Mouse (Mus musculus): Measurements from ENCODE around the gene Ehbp1. TPM values are rescaled to one million over a fixed set of nuclear protein-coding genes. Genes with fewer than 3 reads are reported as not detected.

Gene Ehbp1
- total RNA-seq (2021), result 10 to 100 TPM; 11.5 to 12.7 TPM
- long read RNA-seq, experiment 1, partial matches to known transcripts, result 1 of 2 reads
- long read RNA-seq, experiment 1, other reads (novel, unspliced or antisense), result 1 of 2 reads
- long read RNA-seq, experiment 2, partial matches to known transcripts, result 2 of 3 reads
- long read RNA-seq, experiment 2, other reads (novel, unspliced or antisense), result 1 of 3 reads

DNA sequence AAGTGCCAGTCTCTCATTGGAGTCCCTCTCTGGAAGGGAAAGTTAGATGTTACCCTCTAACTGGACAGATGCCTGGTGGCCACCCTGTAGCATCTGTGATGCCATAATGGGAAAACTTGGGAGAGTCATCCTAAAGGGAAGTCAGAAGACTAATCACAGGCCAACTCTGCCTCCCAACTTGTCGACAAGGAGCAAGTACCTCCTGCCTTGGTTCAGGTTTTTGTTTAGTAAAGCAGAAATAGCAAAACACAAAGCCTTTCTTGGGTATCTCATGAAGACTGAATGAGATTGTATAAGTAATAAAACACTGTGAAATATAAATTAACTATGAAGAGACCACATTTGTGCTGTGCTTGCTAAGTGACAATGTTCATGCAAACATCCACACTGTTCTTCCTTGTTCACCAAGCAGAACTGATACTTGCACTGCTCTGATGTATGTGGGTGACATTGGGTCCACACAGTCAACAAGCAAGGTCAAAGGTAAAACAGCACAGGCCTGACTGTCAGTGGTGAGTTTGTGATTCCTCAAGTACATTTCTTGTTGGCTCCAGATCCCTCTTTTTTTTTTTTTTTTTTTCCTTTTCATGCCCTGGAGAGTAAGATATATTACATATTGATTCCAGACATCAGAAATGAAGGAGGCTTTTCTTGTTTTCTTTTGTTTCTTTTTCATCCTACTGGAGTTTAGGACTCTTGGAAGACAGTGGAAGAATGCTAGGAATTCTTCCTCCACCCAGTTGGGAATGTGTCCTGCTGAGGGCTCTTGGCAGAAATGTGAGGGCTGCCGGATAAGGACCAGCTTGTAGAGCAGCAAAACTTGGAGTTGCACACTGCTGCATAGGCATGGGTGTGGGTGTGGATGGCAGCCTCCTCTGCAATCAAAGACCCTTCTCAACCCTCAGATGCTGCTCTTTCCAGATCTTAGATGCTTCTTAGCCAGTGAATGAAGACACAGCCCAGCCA lies at the start of gene Ehbp1:
TSS of gene Ehbp1 (minus strand) at position 51 of the 966 bp plus-strand sequence.
- DNase-seq, result no peak
- intact Hi-C loops (cut with DNase I), result no loop called here

- DNase-seq, result peak; percentile 56 to 72
- intact Hi-C loops (cut with DNase I), result no loop called here
Observed at GRCm38 (mm10) chr11:22387472-22388098, 45.5 kb upstream of the Ehbp1 start.

GRCm38 (mm10) chr11:22383532-22383931 lies 41.4 kb upstream of the Ehbp1 start:
- intact Hi-C loops (cut with DNase I), result no loop called here
- DNase-seq, result no peak

- intact Hi-C loops (cut with DNase I), result no loop called here
- no peak for DNase-seq
Observed at GRCm38 (mm10) chr11:22374811-22375210, 32.7 kb upstream of the Ehbp1 start.

DNA sequence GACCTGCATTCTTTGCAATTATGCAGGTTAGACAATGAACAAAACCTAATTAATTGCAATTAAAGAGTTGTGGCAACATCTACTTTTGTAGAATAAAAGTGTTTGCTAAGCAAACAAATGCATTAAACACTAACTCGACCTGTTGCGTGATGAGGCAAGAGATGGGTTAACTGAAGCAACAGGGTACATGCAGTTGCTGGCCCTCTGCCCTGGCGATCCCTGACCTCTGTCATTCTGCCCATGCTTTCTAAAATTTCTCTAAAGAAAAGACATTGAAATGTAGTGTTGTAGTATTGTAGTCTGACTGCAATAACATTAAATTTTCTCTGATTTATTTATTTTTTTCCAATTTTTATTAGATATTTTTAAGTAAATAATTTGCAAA lies 31.2 kb upstream of the Ehbp1 start:
- DNase-seq, result no peak
- intact Hi-C loops (cut with DNase I), result no loop called here

DNA sequence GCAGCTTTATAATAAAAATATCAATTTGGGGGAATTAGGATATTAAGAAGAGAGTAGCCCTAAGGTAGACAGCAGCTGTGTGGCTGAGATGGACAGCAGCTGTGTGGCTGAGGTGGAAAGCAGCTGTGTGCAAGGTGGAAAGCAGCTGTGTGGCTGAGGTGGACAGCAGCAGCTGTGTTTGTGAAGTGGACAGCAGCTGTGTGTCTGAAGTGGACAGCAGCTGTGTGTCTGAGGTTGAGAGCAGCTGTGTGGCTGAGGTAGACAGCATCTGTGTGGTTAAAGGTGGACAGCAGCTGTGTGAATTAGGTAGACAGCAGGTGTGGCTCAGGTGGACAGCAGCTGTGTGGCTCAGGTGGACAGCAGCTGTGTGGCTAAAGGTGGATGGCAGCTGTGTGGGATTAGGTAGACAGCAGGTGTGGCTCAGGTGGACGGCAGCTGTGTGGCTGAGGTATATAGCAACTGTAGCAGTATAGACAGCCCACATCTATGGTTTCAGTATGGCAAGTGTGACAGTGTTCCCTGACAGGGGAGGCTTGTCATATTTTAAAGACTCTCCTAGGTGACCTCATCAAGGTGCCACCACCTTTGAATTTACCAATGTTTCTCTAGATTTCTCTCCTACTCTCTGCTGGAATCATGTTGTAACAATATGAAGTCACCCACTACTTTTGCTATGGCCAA lies 30.7 kb upstream of the Ehbp1 start:
- no peak for DNase-seq
- intact Hi-C loops (cut with DNase I), result no loop called here

- DNase-seq, result no peak
- intact Hi-C loops (cut with DNase I), result no loop called here
Observed at GRCm38 (mm10) chr11:22369841-22370240, 27.7 kb upstream of the Ehbp1 start.

DNA sequence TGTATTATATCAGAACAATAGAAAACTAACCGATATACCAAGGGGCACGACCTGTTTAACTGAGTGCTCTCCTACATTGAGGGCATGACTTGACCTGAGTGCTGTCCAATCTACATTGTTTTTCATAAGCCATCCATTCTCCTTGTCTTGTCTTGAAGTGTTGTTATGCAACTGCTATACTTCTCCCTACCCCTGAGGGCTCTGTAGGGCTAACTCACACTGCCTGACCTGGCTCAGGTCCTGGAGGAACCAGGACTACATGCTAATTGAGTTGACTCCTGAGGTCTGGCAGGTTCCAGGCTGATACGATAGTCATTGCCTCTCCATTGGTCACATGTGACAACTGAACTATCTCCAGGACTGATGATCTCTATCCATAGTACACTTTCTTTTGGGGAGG lies 26.5 kb upstream of the Ehbp1 start:
- intact Hi-C loops (cut with DNase I), result no loop called here

GRCm38 (mm10) chr11:22366486-22366885 lies 24.4 kb upstream of the Ehbp1 start:
- intact Hi-C loops (cut with DNase I), result no loop called here
- no peak for DNase-seq

More for the DNA sequence above, 26.5 kb upstream of the Ehbp1 start:
- no peak for DNase-seq

GRCm38 (mm10) chr11:22353962-22354621 lies 12.0 kb upstream of the Ehbp1 start:
- intact Hi-C loops (cut with DNase I), result no loop called here
- no peak for DNase-seq

GRCm38 (mm10) chr11:22349945-22350344 lies 7.9 kb upstream of the Ehbp1 start:
- no peak for DNase-seq
- intact Hi-C loops (cut with DNase I), result no loop called here

- intact Hi-C loops (cut with DNase I), result no loop called here
- DNase-seq, result no peak
Observed at GRCm38 (mm10) chr11:22348536-22348910, 6.4 kb upstream of the Ehbp1 start.

- DNase-seq, result no peak
- intact Hi-C loops (cut with DNase I), result no loop called here
Observed at GRCm38 (mm10) chr11:22347651-22348535, 5.8 kb upstream of the Ehbp1 start.

DNA sequence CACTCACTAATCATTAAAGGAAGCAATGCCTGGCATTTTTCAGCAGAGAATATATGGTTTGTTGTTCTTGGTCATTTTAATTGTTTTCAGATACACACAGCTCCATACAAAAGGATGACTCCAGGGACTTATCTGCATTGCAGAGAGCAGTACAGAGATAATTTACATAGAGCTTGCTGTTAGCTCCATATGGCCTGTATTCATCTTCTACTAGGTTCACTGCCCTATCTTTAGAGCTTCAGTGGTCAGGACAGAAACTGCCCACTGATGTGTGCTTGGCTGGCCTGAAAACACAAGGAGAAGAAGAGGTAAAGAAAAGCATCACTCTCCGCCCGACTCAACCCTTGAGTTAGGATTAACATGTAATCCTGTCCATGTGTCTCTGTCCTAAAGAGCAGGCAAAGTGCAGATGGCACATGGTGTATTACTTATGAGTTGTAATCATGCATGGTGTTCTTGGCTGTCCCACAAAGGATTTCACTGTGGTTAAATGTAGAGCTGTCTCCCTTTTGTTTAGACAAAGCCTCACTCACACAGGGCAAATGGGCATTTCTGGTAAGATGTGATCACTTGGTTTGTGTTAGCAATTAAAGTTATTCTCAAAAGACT lies 14.7 kb downstream of the Ehbp1 start:
- DNase-seq, result no peak

GRCm38 (mm10) chr11:22317824-22318411 lies 24.2 kb downstream of the Ehbp1 start:
- intact Hi-C loops (cut with DNase I), result no loop called here
- DNase-seq, result no peak

More for the DNA sequence above, 14.7 kb downstream of the Ehbp1 start:
- intact Hi-C loops (cut with DNase I), result no loop called here

GRCm38 (mm10) chr11:22315801-22316200 lies 26.3 kb downstream of the Ehbp1 start:
- no peak for DNase-seq
- intact Hi-C loops (cut with DNase I), result no loop called here

DNA sequence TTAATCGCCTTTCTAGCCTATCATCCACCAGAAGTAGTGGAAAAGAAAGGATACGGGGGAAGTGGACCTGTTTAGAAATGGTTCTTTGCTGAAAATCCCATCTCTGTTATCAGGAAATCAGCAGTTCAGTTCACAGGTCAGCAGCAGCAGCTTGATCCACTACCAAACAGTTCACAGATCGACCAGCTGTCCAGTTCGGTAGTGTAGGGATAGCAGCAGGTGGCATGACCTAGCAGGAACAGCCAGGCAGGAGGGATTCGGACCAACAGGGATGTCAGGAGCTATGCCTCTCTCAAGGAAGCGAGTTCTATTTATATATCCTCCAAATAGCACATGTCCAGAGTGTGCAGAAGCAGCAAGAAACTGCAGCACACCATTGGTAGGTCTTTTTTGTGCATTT lies 40.9 kb downstream of the Ehbp1 start:
- DNase-seq, result no peak
- intact Hi-C loops (cut with DNase I), result no loop called here

DNA sequence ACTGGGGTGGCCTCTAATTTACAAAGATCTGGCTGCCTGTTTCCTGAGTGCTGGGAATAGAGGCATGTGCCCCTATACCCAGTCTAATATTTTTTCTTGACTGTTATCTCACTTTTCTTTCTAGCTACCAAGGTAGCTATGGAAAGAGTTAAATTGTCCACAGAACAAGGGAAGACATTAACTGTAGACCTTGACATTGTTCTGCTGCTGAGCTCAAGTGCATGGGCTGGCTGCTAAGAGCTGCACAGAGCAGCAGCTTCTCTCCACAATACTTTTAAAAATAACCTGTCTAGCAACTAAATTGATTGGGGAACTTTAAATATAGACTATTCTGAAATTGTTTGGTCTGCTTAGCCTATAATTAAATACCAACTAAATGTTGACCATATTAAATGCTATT lies 52.9 kb downstream of the Ehbp1 start:
- intact Hi-C loops (cut with DNase I), result no loop called here
- DNase-seq, result no peak

- intact Hi-C loops (cut with DNase I), result no loop called here
- no peak for DNase-seq
Observed at GRCm38 (mm10) chr11:22287513-22287900, 54.6 kb downstream of the Ehbp1 start.
